Mouse (Mus musculus) embryonic facial prominence, embryonic 11.5 days (tissue): ENCODE measurements around the gene Ankrd39. TPM values are rescaled to one million over a fixed set of nuclear protein-coding genes. Genes with fewer than 3 reads are reported as not detected.
A peak's percentile ranks its signal among the peaks of the same experiment; 100 is the strongest.

Experiments used
- ATAC-seq: fragments of 200-750 bp; cut with Nextera tagmentation; replicated peaks from 2 replicates; pipeline ENCODE4 v1.8.0; 2017; ENCODE audit warnings: low read depth; ENCODE audit not compliant: insufficient number of reproducible peaks, low FRiP score, low TSS enrichment
- DNase-seq: peaks from one replicate; pipeline ENCODE4 v3.0.0-alpha.2; 2015; ENCODE audit warnings: low spot score
- H3K27ac ChIP-seq: fragments of 300-500 bp; sonication (generic); replicated peaks from 2 replicates; pipeline ENCODE4 v1.5.1; 2014; ENCODE audit warnings: mild to moderate bottlenecking, low read depth, low read length, control low read depth
- H3K27me3 ChIP-seq: fragments of 300-500 bp; sonication (generic); 2 replicates; pipeline ENCODE4 v1.6.1; 2014; ENCODE audit warnings: mild to moderate bottlenecking, low read length, moderate library complexity, mixed read lengths; ENCODE audit not compliant: control insufficient read depth, insufficient read depth
- H3K36me3 ChIP-seq: fragments of 300-500 bp; sonication (generic); replicated peaks from 2 replicates; pipeline ENCODE4 v1.6.1; 2014; ENCODE audit warnings: low read depth, mild to moderate bottlenecking, low read length, moderate library complexity, mixed read lengths; ENCODE audit not compliant: control insufficient read depth, insufficient read depth
- H3K4me1 ChIP-seq: fragments of 300-500 bp; sonication (generic); 2 replicates; pipeline ENCODE4 v1.6.1; 2014; ENCODE audit warnings: low read length, mixed read lengths; ENCODE audit not compliant: control insufficient read depth, insufficient read depth
- H3K4me2 ChIP-seq: fragments of 300-500 bp; sonication (generic); 2 replicates; pipeline ENCODE4 v1.6.1; 2014; ENCODE audit warnings: low read depth, mild to moderate bottlenecking, control low read depth, low read length, moderate library complexity
- H3K4me3 ChIP-seq: fragments of 300-500 bp; sonication (generic); 2 replicates; pipeline ENCODE4 v1.5.1; 2014; ENCODE audit warnings: low read depth, low read length, control low read depth
- H3K9ac ChIP-seq: fragments of 300-500 bp; sonication (generic); replicated peaks from 2 replicates; pipeline ENCODE4 v1.6.1; 2014; ENCODE audit warnings: mild to moderate bottlenecking, control low read depth, low read length
- H3K9me3 ChIP-seq: fragments of 300-500 bp; sonication (generic); replicated peaks from 2 replicates; pipeline ENCODE4 v1.6.1; 2016; ENCODE audit warnings: mild to moderate bottlenecking, low read length, inconsistent platforms, mixed read lengths; ENCODE audit not compliant: control insufficient read depth
- WGBS: fragments of 180-500 bp; shearing (Covaris S2); extraction: QIAGEN DNeasy Blood & Tissue Kit; methylation state at CpG from one replicate; pipeline ENCODE4 v1.1.7; 2014; 5-methylcytosine and 5-hydroxymethylcytosine counted together
- polyA plus RNA-seq: library from polyadenylated mRNA; unstranded; fragments of >200 nt; fragmentation: Nextera tagmentation; extraction: Ambion mirVana; gene quantifications from 2 replicates; pipeline ENCODE4 v1.2.1, GENCODE M21; 2014

Ankrd39 gene
- polyA plus RNA-seq, 1 experiment from 2014 or later: 11.9 TPM

DNA sequence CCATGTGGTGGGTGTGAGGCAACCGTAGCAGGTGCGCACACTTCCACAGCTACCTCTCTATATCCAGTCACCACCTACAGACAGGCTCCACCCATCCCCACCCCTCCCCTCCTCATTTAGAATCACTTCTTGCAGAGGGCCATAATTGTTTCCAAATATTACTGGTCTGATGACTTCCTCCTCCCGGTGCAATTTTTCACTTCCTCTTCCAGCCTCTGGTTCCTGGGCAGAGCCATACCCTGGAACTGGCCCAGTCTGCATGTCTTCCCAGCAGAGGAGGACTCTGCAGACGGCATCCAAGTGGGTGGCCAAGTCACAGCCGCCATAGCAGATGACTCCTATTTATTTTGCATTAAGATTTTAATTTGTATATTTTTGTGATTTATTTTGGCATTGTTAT, 39.0 kb downstream of the Ankrd39 start:
- Histone ChIP-seq H3K27ac (no peak overlapping the region), H3K27me3 (no peaks in the 10 kb centered on the region), H3K4me3 (no peak overlapping the region), H3K4me1 (no peaks in the 10 kb centered on the region), H3K9me3 (no peaks in the 10 kb centered on the region), H3K36me3 (no peaks in the 10 kb centered on the region), H3K9ac (no peak overlapping the region), H3K4me2 (no peak overlapping the region)
- ATAC-seq (no peak), DNase-seq (no peak)
- 86% methylated on average over 5 of the region's 5 CpGs for WGBS

DNA sequence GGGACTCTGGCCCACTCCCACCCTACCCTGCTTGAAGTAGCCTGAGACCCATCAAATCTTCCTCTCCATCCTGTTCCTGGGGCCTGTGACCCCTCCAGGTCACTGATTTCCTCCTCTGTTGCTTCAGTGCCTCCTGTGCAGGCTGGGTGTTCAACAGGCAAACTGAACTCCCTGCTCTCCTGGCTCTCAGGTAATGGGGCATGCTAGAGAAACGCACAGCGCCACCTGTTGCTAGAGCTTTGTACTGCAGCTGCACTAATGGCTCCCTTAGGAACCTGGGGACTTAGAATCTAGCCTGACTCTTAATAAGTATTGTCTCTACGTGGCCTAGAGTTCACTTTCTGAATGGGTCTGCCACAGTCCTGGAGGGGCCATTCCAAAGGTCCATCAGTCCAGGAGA, 46.0 kb downstream of the Ankrd39 start:
- H3K4me1 ChIP-seq: no peaks in the 10 kb centered on the region
- no peaks in the 10 kb centered on the region for H3K27me3 ChIP-seq
- H3K4me2 ChIP-seq: no peak overlapping the region
- DNase-seq: peak; percentile 85
- H3K4me3 ChIP-seq: no peak overlapping the region
- no peak overlapping the region for H3K9ac ChIP-seq
- WGBS: 1% methylated on average over 3 of the region's 3 CpGs
- H3K9me3 ChIP-seq: no peaks in the 10 kb centered on the region
- H3K36me3 ChIP-seq: no peaks in the 10 kb centered on the region; the same call in 1 of the 2 replicates
- no peak overlapping the region for H3K27ac ChIP-seq
- ATAC-seq: 0 out of 2 replicates have a peak, but pooled peaks have one; percentile 9

DNA sequence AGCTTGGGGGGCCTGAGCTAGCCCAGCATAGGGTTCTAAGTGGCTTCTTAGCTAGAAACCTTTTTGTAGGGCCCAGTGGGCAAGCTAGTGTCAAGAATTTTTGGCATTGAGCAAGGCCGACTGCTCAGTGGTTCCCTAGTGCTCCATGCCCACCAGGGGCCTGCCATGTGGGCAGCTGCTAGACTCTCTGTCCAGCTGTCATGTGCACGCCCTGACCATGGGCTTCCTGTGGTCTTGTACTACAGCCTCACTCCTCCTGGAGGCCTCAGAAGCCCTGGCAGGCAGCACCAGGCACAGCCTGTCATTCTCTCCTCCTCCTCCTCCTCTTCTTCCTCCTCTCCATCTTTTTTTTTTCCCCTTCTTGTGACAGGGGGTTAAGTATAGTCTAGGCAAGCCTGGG, 49.9 kb downstream of the Ankrd39 start:
- no peaks in the 10 kb centered on the region for H3K4me1 ChIP-seq
- H3K4me3 ChIP-seq: no peak overlapping the region
- no peaks in the 10 kb centered on the region; the same call in 1 of the 2 replicates for H3K36me3 ChIP-seq
- 76% methylated on average over 2 of the region's 2 CpGs for WGBS
- H3K27ac ChIP-seq: no peak overlapping the region
- DNase-seq (no peak), ATAC-seq (no peak)
- no peak overlapping the region for H3K4me2 ChIP-seq
- no peak overlapping the region for H3K9ac ChIP-seq
- no peaks in the 10 kb centered on the region for H3K27me3 ChIP-seq
- H3K9me3 ChIP-seq: no peaks in the 10 kb centered on the region

DNA sequence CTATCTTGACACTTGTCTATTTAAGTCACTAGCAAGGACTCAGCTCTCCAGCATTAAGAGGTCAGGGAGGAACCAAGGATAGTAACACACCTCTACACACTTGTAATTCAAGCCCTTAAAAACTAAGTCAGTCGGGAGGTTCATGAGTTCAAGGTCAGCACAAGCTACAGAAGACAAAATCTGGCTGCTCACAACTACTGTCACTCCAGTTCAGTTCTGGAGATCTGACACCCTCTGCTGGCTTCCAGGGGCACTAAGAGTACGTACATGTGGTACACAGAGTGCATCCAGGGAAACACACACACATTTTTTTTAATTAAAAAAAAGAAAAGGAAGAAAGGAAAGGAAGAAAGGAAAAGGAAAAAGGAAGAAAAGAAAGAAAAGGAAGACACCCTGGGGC, 50.5 kb downstream of the Ankrd39 start:
- H3K4me2 ChIP-seq: no peak overlapping the region
- H3K4me1 ChIP-seq: no peaks in the 10 kb centered on the region
- H3K36me3 ChIP-seq: no peaks in the 10 kb centered on the region; the same call in 1 of the 2 replicates
- H3K27ac ChIP-seq: no peak overlapping the region
- no peaks in the 10 kb centered on the region for H3K27me3 ChIP-seq
- ATAC-seq: no peak
- no peak overlapping the region for H3K9ac ChIP-seq
- WGBS: 54% methylated on average over 2 of the region's 2 CpGs
- H3K9me3 ChIP-seq: no peaks in the 10 kb centered on the region
- no peak for DNase-seq
- no peak overlapping the region for H3K4me3 ChIP-seq

DNA sequence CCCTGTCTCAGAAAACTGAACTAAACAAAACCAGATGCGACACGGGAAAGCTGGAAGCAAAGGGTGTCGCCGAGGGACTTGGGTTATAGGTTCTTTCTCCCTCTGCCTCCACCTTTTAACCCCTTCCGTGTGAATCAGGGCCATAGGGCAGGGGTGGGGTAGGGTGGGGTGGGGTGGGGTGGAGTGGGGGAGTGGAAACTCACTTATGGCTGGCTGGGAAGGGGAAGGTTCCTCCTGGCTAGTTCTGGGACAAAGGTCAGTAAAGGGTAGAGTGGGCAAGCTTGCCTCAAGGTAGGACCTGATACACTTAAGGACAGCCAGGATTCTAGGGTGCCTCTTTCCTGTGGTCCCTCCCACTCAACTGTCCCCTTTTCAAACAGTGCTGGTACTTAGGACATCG, 53.9 kb downstream of the Ankrd39 start:
- WGBS: 44% methylated on average over 6 of the region's 6 CpGs
- H3K4me3 ChIP-seq: no peak overlapping the region
- no peaks in the 10 kb centered on the region for H3K9me3 ChIP-seq
- no peaks in the 10 kb centered on the region for H3K27me3 ChIP-seq
- H3K27ac ChIP-seq: no peak overlapping the region
- no peak overlapping the region for H3K4me2 ChIP-seq
- H3K9ac ChIP-seq: no peak overlapping the region
- H3K4me1 ChIP-seq: no peaks in the 10 kb centered on the region
- peak; percentile 53 for DNase-seq
- H3K36me3 ChIP-seq: no peaks in the 10 kb centered on the region
- ATAC-seq: no peak

DNA sequence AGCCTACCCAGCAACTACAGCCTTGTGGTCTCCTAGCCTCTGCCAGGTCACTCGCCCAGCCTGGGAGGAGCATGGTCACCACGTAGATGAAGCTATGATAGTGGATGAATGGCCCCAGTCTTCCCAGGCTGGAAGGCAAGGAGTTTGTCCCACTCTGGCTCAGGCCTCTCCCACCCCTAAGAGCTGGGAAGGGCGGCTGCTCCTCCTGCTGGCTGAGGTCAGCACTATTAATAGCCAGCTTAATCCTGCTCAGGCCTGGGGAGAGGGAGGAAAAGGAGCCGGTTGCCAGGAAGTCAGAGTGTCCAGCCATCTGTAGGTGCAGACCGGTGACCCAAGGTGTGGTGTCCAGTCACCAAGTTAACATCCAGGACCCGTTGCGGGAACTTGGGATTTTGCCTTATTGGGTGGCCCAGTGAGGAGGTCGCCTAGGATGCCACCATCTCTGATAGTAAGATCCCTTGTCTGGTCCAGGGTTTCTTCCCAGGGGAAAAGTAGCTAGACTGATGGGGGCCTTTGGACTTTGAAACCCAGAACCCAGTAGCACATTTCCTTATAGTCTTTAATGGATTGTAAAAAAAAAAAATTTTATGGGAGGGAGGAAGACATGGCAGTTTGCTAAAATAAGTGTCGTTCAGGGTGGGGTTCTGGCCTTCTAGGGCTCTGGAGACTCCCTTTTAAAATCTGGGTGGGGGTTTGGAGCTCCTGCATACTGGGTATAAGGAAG, 54.7 kb downstream of the Ankrd39 start:
- Histone ChIP-seq H3K36me3 (no peaks in the 10 kb centered on the region), H3K9ac (no peak overlapping the region), H3K4me2 (no peak overlapping the region), H3K4me1 (no peaks in the 10 kb centered on the region), H3K27me3 (no peaks in the 10 kb centered on the region), H3K27ac (no peak overlapping the region), H3K4me3 (no peak overlapping the region), H3K9me3 (no peaks in the 10 kb centered on the region)
- 41% methylated on average over 9 of the region's 9 CpGs for WGBS
- ATAC-seq (peak; percentile 78; the same call in 1 of the 2 replicates), DNase-seq (peak; percentile 55)

DNA sequence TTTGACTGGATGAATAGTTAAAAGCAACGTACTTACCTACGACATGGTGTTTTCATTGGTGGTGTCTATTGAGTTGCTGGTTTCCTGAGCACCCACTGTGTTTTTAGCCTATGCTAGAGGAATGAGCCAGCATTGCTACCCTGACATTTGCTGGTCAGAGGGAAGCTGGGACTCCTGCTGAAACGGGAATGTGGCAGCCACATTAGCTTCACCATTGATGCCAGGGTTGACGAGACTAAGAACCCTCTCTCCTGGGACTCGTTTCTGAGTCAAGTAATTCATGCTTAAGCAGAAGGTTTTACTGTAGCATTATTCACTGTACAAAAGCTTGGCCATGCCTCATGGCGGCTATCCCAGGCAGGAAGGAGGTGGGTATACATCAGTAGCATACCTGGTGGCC, 57.6 kb downstream of the Ankrd39 start:
- H3K27me3 ChIP-seq: no peaks in the 10 kb centered on the region

More for the DNA sequence above, 57.6 kb downstream of the Ankrd39 start:
- Histone ChIP-seq H3K36me3 (no peaks in the 10 kb centered on the region), H3K27ac (no peak overlapping the region), H3K4me3 (no peak overlapping the region), H3K9me3 (no peaks in the 10 kb centered on the region), H3K4me2 (no peak overlapping the region), H3K9ac (no peak overlapping the region), H3K4me1 (no peaks in the 10 kb centered on the region)
- 68% methylated on average over 6 of the region's 6 CpGs for WGBS
- ATAC-seq (no peak), DNase-seq (no peak)
